Mouse (Mus musculus): ENCODE data around the gene Gfpt1. TPM values are rescaled to one million over a fixed set of nuclear protein-coding genes. Genes with fewer than 3 reads are reported as not detected.
"Not testable (repeated sequence)": the region's sequence is repeated elsewhere in the genome, so short reads cannot be mapped to it uniquely, and the experiment has no call there.

The Gfpt1 gene
- polyA plus RNA-seq, 1 experiment = 48.1 TPM

DNA sequence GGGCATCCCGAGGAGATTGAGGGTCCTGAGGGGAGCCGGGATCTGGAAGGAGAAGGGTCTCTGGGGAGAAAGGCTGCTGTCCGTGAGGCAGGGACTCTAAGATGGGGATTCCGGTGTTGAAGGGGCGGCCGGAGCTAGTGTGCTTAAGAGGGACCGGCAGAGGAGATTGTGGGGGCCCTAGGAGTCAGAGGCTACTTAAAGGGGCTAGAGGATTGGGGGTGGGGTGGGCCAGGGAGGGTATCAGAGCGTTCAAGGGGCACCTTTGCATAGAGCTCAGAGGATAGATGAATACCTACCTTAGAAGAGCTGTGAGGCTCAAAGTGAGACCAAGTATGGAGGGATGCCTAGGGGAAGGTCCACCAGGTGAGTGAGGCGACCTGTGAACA, 478 bp downstream of the Gfpt1 start:
- no peaks in the 10 kb centered on the region for H3K27me3 ChIP-seq (ENCODE audit: control insufficient read depth, insufficient read depth, low read length, poor library complexity, severe bottlenecking)
- peak overlapping the region; percentile 81 for H3K4me3 ChIP-seq (ENCODE audit: low read depth, low read length)
- H3K27ac ChIP-seq (ENCODE audit: insufficient read depth, low read length) = no peak overlapping the region
- H3K36me3 ChIP-seq (ENCODE audit: control insufficient read depth, insufficient read depth, low read length, poor library complexity, severe bottlenecking) = no peaks in the 10 kb centered on the region
- TF ChIP-seq POLR2A (IDR thresholded peaks at IDR 0.05; ENCODE audit: insufficient read depth, low read length) = no peak
- no peak for TF ChIP-seq EP300 (IDR thresholded peaks at IDR 0.05; ENCODE audit: insufficient read depth, low read depth, low read length)
- no peak for TF ChIP-seq CTCF (IDR thresholded peaks at IDR 0.05; ENCODE audit: low read depth, low read length)
- H3K4me1 ChIP-seq (ENCODE audit: control insufficient read depth, insufficient read depth, low read length) = peaks cover 3% of the 10 kb centered on the region
- no peaks in the 10 kb centered on the region for H3K9me3 ChIP-seq (replicated peaks; ENCODE audit: control insufficient read depth, insufficient read depth, low read length, poor library complexity, severe bottlenecking)
- peak overlapping the region; percentile 64 for H3K9ac ChIP-seq (ENCODE audit: low read depth, poor library complexity, severe bottlenecking)

DNA sequence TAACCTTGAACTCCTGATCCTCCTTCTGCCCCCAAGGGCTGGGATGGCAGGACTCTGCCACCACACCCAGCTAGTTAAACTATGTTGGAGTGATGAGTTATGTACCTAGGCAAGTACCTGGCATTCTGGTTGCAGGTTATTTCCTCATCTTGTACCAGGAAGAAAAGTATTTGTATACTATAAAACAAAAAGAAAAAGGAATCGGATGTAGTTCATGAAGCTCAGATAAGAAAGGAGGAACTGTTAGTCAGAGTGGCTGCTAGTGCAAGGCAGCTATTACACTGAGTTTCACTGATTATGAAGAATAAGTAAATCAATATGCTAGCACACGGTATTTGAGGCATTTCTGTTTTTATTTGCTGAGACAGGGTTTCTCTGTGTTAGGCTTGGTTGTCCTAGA, 2.2 kb downstream of the Gfpt1 start:
- no peak overlapping the region for H3K4me3 ChIP-seq (ENCODE audit: low read depth, low read length)
- no peak overlapping the region for H3K9ac ChIP-seq (ENCODE audit: low read depth, poor library complexity, severe bottlenecking)
- H3K27ac ChIP-seq (ENCODE audit: insufficient read depth, low read length) = no peak overlapping the region
- H3K27me3 ChIP-seq (ENCODE audit: control insufficient read depth, insufficient read depth, low read length, poor library complexity, severe bottlenecking) = no peaks in the 10 kb centered on the region
- H3K36me3 ChIP-seq (ENCODE audit: control insufficient read depth, insufficient read depth, low read length, poor library complexity, severe bottlenecking) = no peaks in the 10 kb centered on the region
- peaks cover 3% of the 10 kb centered on the region for H3K4me1 ChIP-seq (ENCODE audit: control insufficient read depth, insufficient read depth, low read length)
- no peaks in the 10 kb centered on the region for H3K9me3 ChIP-seq (replicated peaks; ENCODE audit: control insufficient read depth, insufficient read depth, low read length, poor library complexity, severe bottlenecking)
- TF ChIP-seq CTCF (IDR thresholded peaks at IDR 0.05; ENCODE audit: low read depth, low read length) = no peak
- no peak for TF ChIP-seq EP300 (IDR thresholded peaks at IDR 0.05; ENCODE audit: insufficient read depth, low read depth, low read length)
- no peak for TF ChIP-seq POLR2A (IDR thresholded peaks at IDR 0.05; ENCODE audit: insufficient read depth, low read length)

DNA sequence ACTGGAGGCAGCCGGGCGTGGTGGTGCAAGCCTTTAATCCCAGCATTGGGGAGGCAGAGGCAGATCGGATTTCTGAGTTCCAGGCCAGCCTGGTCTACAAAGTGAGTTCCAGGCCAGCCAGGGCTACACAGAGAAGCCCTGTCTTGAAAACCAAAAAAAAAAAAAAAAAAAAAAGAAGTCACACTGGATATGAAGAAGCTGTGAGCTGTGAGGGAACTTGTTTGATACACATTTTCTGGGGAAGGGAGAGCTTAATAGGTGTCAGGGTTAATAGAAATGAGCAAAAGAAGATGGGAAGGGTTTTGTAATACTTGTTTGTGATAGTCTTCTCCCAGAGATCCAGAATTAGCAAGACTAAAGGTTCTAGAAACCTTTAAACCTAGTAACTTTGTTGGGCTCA, 2.9 kb downstream of the Gfpt1 start:
- Histone ChIP-seq H3K27me3 (ENCODE audit: control insufficient read depth, insufficient read depth, low read length, poor library complexity, severe bottlenecking) (no peaks in the 10 kb centered on the region), H3K9ac (ENCODE audit: low read depth, poor library complexity, severe bottlenecking) (no peak overlapping the region), H3K4me1 (ENCODE audit: control insufficient read depth, insufficient read depth, low read length) (peaks cover 3% of the 10 kb centered on the region), H3K27ac (ENCODE audit: insufficient read depth, low read length) (no peak overlapping the region), H3K36me3 (ENCODE audit: control insufficient read depth, insufficient read depth, low read length, poor library complexity, severe bottlenecking) (no peaks in the 10 kb centered on the region), H3K9me3 (replicated peaks; ENCODE audit: control insufficient read depth, insufficient read depth, low read length, poor library complexity, severe bottlenecking) (no peaks in the 10 kb centered on the region), H3K4me3 (ENCODE audit: low read depth, low read length) (no peak overlapping the region)
- no peak for TF ChIP-seq CTCF (IDR thresholded peaks at IDR 0.05; ENCODE audit: low read depth, low read length)
- TF ChIP-seq POLR2A (IDR thresholded peaks at IDR 0.05; ENCODE audit: insufficient read depth, low read length) = no peak
- TF ChIP-seq EP300 (IDR thresholded peaks at IDR 0.05; ENCODE audit: insufficient read depth, low read depth, low read length) = no peak

DNA sequence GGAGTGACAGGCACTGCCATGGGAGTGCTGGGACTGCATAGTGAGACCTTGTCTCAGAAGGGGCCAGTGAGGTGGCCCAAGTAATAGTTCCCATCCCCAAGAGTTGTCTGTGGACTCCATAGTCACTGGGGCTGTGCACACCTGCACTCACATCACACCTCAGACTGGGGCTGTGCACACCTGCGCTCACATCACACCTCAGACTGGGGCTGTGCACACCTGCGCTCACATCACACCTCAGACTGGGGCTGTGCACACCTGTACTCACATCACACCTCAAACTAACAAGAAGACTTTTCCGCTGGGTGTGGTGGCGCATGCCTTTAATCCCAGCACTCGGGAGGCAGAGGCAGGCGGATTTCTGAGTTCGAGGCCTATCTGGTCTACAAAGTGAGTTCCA, 6.1 kb downstream of the Gfpt1 start:
- not testable (repeated sequence) for H3K4me1 ChIP-seq (ENCODE audit: control insufficient read depth, insufficient read depth, low read length); H3K9me3 ChIP-seq (replicated peaks; ENCODE audit: control insufficient read depth, insufficient read depth, low read length, poor library complexity, severe bottlenecking); H3K4me3 ChIP-seq (ENCODE audit: low read depth, low read length); H3K36me3 ChIP-seq (ENCODE audit: control insufficient read depth, insufficient read depth, low read length, poor library complexity, severe bottlenecking); H3K27ac ChIP-seq (ENCODE audit: insufficient read depth, low read length); H3K9ac ChIP-seq (ENCODE audit: low read depth, poor library complexity, severe bottlenecking); H3K27me3 ChIP-seq (ENCODE audit: control insufficient read depth, insufficient read depth, low read length, poor library complexity, severe bottlenecking)

DNA sequence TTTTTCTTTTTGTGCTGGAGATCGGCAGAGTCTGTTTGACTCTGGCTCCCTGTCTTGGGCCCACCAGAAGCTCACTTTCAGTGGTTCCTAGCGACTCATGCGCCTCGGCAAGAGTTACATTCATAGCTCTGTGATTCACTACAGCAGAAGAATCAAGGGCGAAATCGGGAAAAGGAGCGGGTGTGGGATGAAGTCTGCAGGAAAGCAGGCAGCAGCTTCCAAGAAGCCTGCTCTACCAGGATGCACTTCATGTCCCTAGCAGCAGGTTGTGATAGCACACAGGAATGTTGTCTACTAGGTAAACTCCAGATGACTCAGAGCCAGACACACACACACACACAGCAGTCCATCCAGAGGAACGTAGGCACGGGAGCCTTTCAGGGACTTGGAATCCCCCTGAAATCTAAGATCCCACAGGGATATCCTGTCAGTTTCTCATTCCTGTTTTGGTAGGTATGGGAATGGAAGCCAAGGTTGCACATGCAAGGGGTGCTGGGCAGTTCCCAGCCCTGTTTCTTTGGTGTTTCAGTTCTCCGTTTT, 9.3 kb downstream of the Gfpt1 start:
- no peaks in the 10 kb centered on the region for H3K4me1 ChIP-seq (ENCODE audit: control insufficient read depth, insufficient read depth, low read length)
- no peaks in the 10 kb centered on the region; the same call in 1 of the 2 replicates for H3K36me3 ChIP-seq (ENCODE audit: control insufficient read depth, insufficient read depth, low read length, poor library complexity, severe bottlenecking)
- no peaks in the 10 kb centered on the region for H3K27me3 ChIP-seq (ENCODE audit: control insufficient read depth, insufficient read depth, low read length, poor library complexity, severe bottlenecking)
- no peak overlapping the region for H3K4me3 ChIP-seq (ENCODE audit: low read depth, low read length)
- no peak overlapping the region for H3K9ac ChIP-seq (ENCODE audit: low read depth, poor library complexity, severe bottlenecking)
- H3K9me3 ChIP-seq (replicated peaks; ENCODE audit: control insufficient read depth, insufficient read depth, low read length, poor library complexity, severe bottlenecking) = no peaks in the 10 kb centered on the region
- no peak overlapping the region for H3K27ac ChIP-seq (ENCODE audit: insufficient read depth, low read length)
- TF ChIP-seq CTCF (IDR thresholded peaks at IDR 0.05; ENCODE audit: low read depth, low read length) = no peak
- no peak for TF ChIP-seq EP300 (IDR thresholded peaks at IDR 0.05; ENCODE audit: insufficient read depth, low read depth, low read length)
- TF ChIP-seq POLR2A (IDR thresholded peaks at IDR 0.05; ENCODE audit: insufficient read depth, low read length) = no peak

DNA sequence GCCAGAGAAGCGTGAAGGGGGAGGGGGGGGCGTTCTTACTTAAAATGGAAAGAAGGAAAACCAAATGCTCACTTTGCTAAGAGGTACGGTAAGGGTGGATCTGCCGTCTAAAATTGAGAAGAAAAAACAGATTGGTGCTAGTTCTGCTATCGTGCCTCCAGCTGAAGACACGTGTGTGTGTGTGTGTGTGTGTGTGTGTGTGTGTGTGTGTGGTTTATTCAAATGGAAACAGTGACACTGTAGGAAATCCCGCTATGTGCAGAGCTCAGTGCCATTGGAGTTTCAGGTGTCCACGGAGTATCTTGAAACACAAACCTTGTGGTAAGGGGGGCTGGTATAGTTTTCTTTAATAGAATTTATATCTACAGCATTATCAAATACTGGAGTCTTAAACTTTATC, 11.5 kb downstream of the Gfpt1 start:
- no peaks in the 10 kb centered on the region; the same call in 1 of the 2 replicates for H3K36me3 ChIP-seq (ENCODE audit: control insufficient read depth, insufficient read depth, low read length, poor library complexity, severe bottlenecking)
- no peak overlapping the region for H3K4me3 ChIP-seq (ENCODE audit: low read depth, low read length)
- H3K4me1 ChIP-seq (ENCODE audit: control insufficient read depth, insufficient read depth, low read length) = no peaks in the 10 kb centered on the region
- H3K9ac ChIP-seq (ENCODE audit: low read depth, poor library complexity, severe bottlenecking) = no peak overlapping the region
- no peak overlapping the region for H3K27ac ChIP-seq (ENCODE audit: insufficient read depth, low read length)
- H3K9me3 ChIP-seq (replicated peaks; ENCODE audit: control insufficient read depth, insufficient read depth, low read length, poor library complexity, severe bottlenecking) = no peaks in the 10 kb centered on the region
- no peaks in the 10 kb centered on the region for H3K27me3 ChIP-seq (ENCODE audit: control insufficient read depth, insufficient read depth, low read length, poor library complexity, severe bottlenecking)
- TF ChIP-seq CTCF (IDR thresholded peaks at IDR 0.05; ENCODE audit: low read depth, low read length) = no peak
- no peak for TF ChIP-seq POLR2A (IDR thresholded peaks at IDR 0.05; ENCODE audit: insufficient read depth, low read length)
- no peak for TF ChIP-seq EP300 (IDR thresholded peaks at IDR 0.05; ENCODE audit: insufficient read depth, low read depth, low read length)
